Mouse (Mus musculus): ENCODE measurements around the gene 1600012H06Rik. TPM values are rescaled to one million over a fixed set of nuclear protein-coding genes. Genes with fewer than 3 reads are reported as not detected.
A peak's percentile ranks its signal among the peaks of the same experiment; 100 is the strongest.
"Not testable (repeated sequence)": the region's sequence is repeated elsewhere in the genome, so short reads cannot be mapped to it uniquely, and the experiment has no call there.

The 1600012H06Rik gene
- polyA plus RNA-seq, 1 experiment from 2014 or later = 30.9 TPM

GRCm38 (mm10) chr17:14930697-14931096 lies 12.3 kb upstream of the 1600012H06Rik start:
- DNase-seq (ENCODE audit: low spot score) (no peak), ATAC-seq (replicated peaks; ENCODE audit: low FRiP score, low TSS enrichment, low read depth) (no peak)
- H3K4me2 ChIP-seq (ENCODE audit: low read length) = no peak overlapping the region
- 83% methylated on average over 7 of the region's 7 CpGs for WGBS
- H3K9me3 ChIP-seq (ENCODE audit: control insufficient read depth, low read length) = no peaks in the 10 kb centered on the region
- H3K27ac ChIP-seq (ENCODE audit: low read depth) = no peak overlapping the region
- no peaks in the 10 kb centered on the region for H3K27me3 ChIP-seq (replicated peaks; ENCODE audit: control insufficient read depth, insufficient read depth, low read length)
- no peak overlapping the region for H3K4me3 ChIP-seq (ENCODE audit: low read depth, low read length)
- no peaks in the 10 kb centered on the region for H3K4me1 ChIP-seq (replicated peaks; ENCODE audit: control insufficient read depth, insufficient read depth, low read length)
- no peak overlapping the region for H3K9ac ChIP-seq (ENCODE audit: low read length)
- H3K36me3 ChIP-seq (ENCODE audit: control insufficient read depth, insufficient read depth, low read length) = no peaks in the 10 kb centered on the region

GRCm38 (mm10) chr17:14931469-14931868 lies 11.5 kb upstream of the 1600012H06Rik start:
- no peak overlapping the region for H3K4me3 ChIP-seq (ENCODE audit: low read depth, low read length)
- 83% methylated on average over 5 of the region's 5 CpGs for WGBS
- H3K9me3 ChIP-seq (ENCODE audit: control insufficient read depth, low read length) = no peaks in the 10 kb centered on the region
- ATAC-seq (replicated peaks; ENCODE audit: low FRiP score, low TSS enrichment, low read depth) = no peak
- H3K4me1 ChIP-seq (replicated peaks; ENCODE audit: control insufficient read depth, insufficient read depth, low read length) = no peaks in the 10 kb centered on the region
- no peaks in the 10 kb centered on the region for H3K27me3 ChIP-seq (replicated peaks; ENCODE audit: control insufficient read depth, insufficient read depth, low read length)
- no peak overlapping the region for H3K9ac ChIP-seq (ENCODE audit: low read length)
- no peak overlapping the region for H3K27ac ChIP-seq (ENCODE audit: low read depth)
- no peak overlapping the region for H3K4me2 ChIP-seq (ENCODE audit: low read length)
- no peak for DNase-seq (ENCODE audit: low spot score)
- H3K36me3 ChIP-seq (ENCODE audit: control insufficient read depth, insufficient read depth, low read length) = no peaks in the 10 kb centered on the region

- not testable (repeated sequence) for ATAC-seq (replicated peaks; ENCODE audit: low FRiP score, low TSS enrichment, low read depth); H3K9ac ChIP-seq (ENCODE audit: low read length); H3K27me3 ChIP-seq (replicated peaks; ENCODE audit: control insufficient read depth, insufficient read depth, low read length); H3K9me3 ChIP-seq (ENCODE audit: control insufficient read depth, low read length); H3K4me2 ChIP-seq (ENCODE audit: low read length); H3K27ac ChIP-seq (ENCODE audit: low read depth); DNase-seq (ENCODE audit: low spot score); H3K4me1 ChIP-seq (replicated peaks; ENCODE audit: control insufficient read depth, insufficient read depth, low read length); H3K4me3 ChIP-seq (ENCODE audit: low read depth, low read length); H3K36me3 ChIP-seq (ENCODE audit: control insufficient read depth, insufficient read depth, low read length)
- WGBS = 79% methylated on average over 14 of the region's 14 CpGs
Measured at GRCm38 (mm10) chr17:14935280-14935679, 7.7 kb upstream of the 1600012H06Rik start.

GRCm38 (mm10) chr17:14935841-14936605 lies 7.0 kb upstream of the 1600012H06Rik start:
- Histone ChIP-seq H3K9ac (ENCODE audit: low read length) (no peak overlapping the region), H3K4me2 (ENCODE audit: low read length) (no peak overlapping the region), H3K27ac (ENCODE audit: low read depth) (no peak overlapping the region), H3K4me3 (ENCODE audit: low read depth, low read length) (no peak overlapping the region), H3K27me3 (replicated peaks; ENCODE audit: control insufficient read depth, insufficient read depth, low read length) (no peaks in the 10 kb centered on the region), H3K4me1 (replicated peaks; ENCODE audit: control insufficient read depth, insufficient read depth, low read length) (no peaks in the 10 kb centered on the region), H3K36me3 (ENCODE audit: control insufficient read depth, insufficient read depth, low read length) (no peaks in the 10 kb centered on the region), H3K9me3 (ENCODE audit: control insufficient read depth, low read length) (no peaks in the 10 kb centered on the region)
- 59% methylated on average over 5 of the region's 5 CpGs for WGBS
- ATAC-seq (replicated peaks; ENCODE audit: low FRiP score, low TSS enrichment, low read depth) = no peak
- no peak for DNase-seq (ENCODE audit: low spot score)

- 0 out of 2 replicates have a peak overlapping the region, but pooled peaks have one; percentile 34 for H3K27ac ChIP-seq (ENCODE audit: low read depth)
- not testable (repeated sequence) for DNase-seq (ENCODE audit: low spot score); H3K27me3 ChIP-seq (replicated peaks; ENCODE audit: control insufficient read depth, insufficient read depth, low read length); H3K9me3 ChIP-seq (ENCODE audit: control insufficient read depth, low read length); ATAC-seq (replicated peaks; ENCODE audit: low FRiP score, low TSS enrichment, low read depth)
- peak overlapping the region; percentile 56 for H3K4me2 ChIP-seq (ENCODE audit: low read length)
- peaks cover 20% of the 10 kb centered on the region for H3K4me1 ChIP-seq (replicated peaks; ENCODE audit: control insufficient read depth, insufficient read depth, low read length)
- WGBS = 70% methylated on average over 6 of the region's 6 CpGs
- peak overlapping the region; percentile 77; the same call in 1 of the 2 replicates for H3K9ac ChIP-seq (ENCODE audit: low read length)
- peaks cover 31% of the 10 kb centered on the region for H3K36me3 ChIP-seq (ENCODE audit: control insufficient read depth, insufficient read depth, low read length)
- peak overlapping the region; percentile 87 for H3K4me3 ChIP-seq (ENCODE audit: low read depth, low read length)
Measured at GRCm38 (mm10) chr17:14942181-14942580, 803 bp upstream of the 1600012H06Rik start.

GRCm38 (mm10) chr17:14943729-14944059 lies 710 bp downstream of the 1600012H06Rik start:
- 18% methylated on average over 16 of the region's 16 CpGs for WGBS
- Histone ChIP-seq H3K27me3 (replicated peaks; ENCODE audit: control insufficient read depth, insufficient read depth, low read length) (no peaks in the 10 kb centered on the region), H3K9ac (ENCODE audit: low read length) (peak overlapping the region; percentile 77), H3K4me1 (replicated peaks; ENCODE audit: control insufficient read depth, insufficient read depth, low read length) (peaks cover 20% of the 10 kb centered on the region), H3K4me2 (ENCODE audit: low read length) (peak overlapping the region; percentile 95), H3K4me3 (ENCODE audit: low read depth, low read length) (peak overlapping the region; percentile 87), H3K27ac (ENCODE audit: low read depth) (peak overlapping the region; percentile 65; the same call in 1 of the 2 replicates), H3K36me3 (ENCODE audit: control insufficient read depth, insufficient read depth, low read length) (peaks cover 41% of the 10 kb centered on the region), H3K9me3 (ENCODE audit: control insufficient read depth, low read length) (no peaks in the 10 kb centered on the region)
- DNase-seq (ENCODE audit: low spot score) (no peak), ATAC-seq (replicated peaks; ENCODE audit: low FRiP score, low TSS enrichment, low read depth) (peak; percentile 17)

- DNase-seq (ENCODE audit: low spot score) = no peak
- WGBS = 95% methylated on average over 1 of the region's 1 CpGs
- Histone ChIP-seq H3K36me3 (ENCODE audit: control insufficient read depth, insufficient read depth, low read length) (peaks cover 48% of the 10 kb centered on the region), H3K4me3 (ENCODE audit: low read depth, low read length) (no peak overlapping the region), H3K9ac (ENCODE audit: low read length) (no peak overlapping the region), H3K27ac (ENCODE audit: low read depth) (no peak overlapping the region), H3K27me3 (replicated peaks; ENCODE audit: control insufficient read depth, insufficient read depth, low read length) (no peaks in the 10 kb centered on the region), H3K4me2 (ENCODE audit: low read length) (peak overlapping the region; percentile 95; the same call in 1 of the 2 replicates), H3K4me1 (replicated peaks; ENCODE audit: control insufficient read depth, insufficient read depth, low read length) (peaks cover 20% of the 10 kb centered on the region), H3K9me3 (ENCODE audit: control insufficient read depth, low read length) (no peaks in the 10 kb centered on the region)
- no peak for ATAC-seq (replicated peaks; ENCODE audit: low FRiP score, low TSS enrichment, low read depth)
Measured at GRCm38 (mm10) chr17:14944551-14944950, 1.6 kb downstream of the 1600012H06Rik start.

- Histone ChIP-seq H3K9ac (ENCODE audit: low read length) (no peak overlapping the region), H3K27me3 (replicated peaks; ENCODE audit: control insufficient read depth, insufficient read depth, low read length) (no peaks in the 10 kb centered on the region), H3K4me1 (replicated peaks; ENCODE audit: control insufficient read depth, insufficient read depth, low read length) (peaks cover 10% of the 10 kb centered on the region; the same call in 1 of the 2 replicates), H3K36me3 (ENCODE audit: control insufficient read depth, insufficient read depth, low read length) (peaks cover 89% of the 10 kb centered on the region), H3K9me3 (ENCODE audit: control insufficient read depth, low read length) (no peaks in the 10 kb centered on the region), H3K27ac (ENCODE audit: low read depth) (no peak overlapping the region), H3K4me2 (ENCODE audit: low read length) (no peak overlapping the region), H3K4me3 (ENCODE audit: low read depth, low read length) (no peak overlapping the region)
- WGBS = 88% methylated on average over 7 of the region's 7 CpGs
- ATAC-seq (replicated peaks; ENCODE audit: low FRiP score, low TSS enrichment, low read depth) = no peak
- no peak for DNase-seq (ENCODE audit: low spot score)
Measured at GRCm38 (mm10) chr17:14949161-14949827, 6.3 kb downstream of the 1600012H06Rik start.

All from intestine, embryonic 14.5 days (tissue).